Mouse (Mus musculus): Measurements from ENCODE around the gene Tpo. TPM values are rescaled to one million over a fixed set of nuclear protein-coding genes. Genes with fewer than 3 reads are reported as not detected.
A peak's percentile ranks its signal among the peaks of the same experiment; 100 is the strongest.

The Tpo gene
- polyA plus RNA-seq, 1 experiment from 2014 or later: 0.15 TPM

GRCm38 (mm10) chr12:30035841-30036568 is 96.4 kb downstream of the Tpo start:
- DNase-seq (ENCODE audit: low spot score) (no peak), ATAC-seq (no peak)
- H3K27ac ChIP-seq (ENCODE audit: low read depth, low read length): peak overlapping the region; percentile 50
- H3K4me2 ChIP-seq (ENCODE audit: low read length): no peak overlapping the region
- peaks cover 5% of the 10 kb centered on the region; the same call in 1 of the 2 replicates for H3K4me1 ChIP-seq (ENCODE audit: control insufficient read depth, insufficient read depth, low read length)
- no peaks in the 10 kb centered on the region for H3K36me3 ChIP-seq (ENCODE audit: control insufficient read depth, insufficient read depth, low read length)
- H3K4me3 ChIP-seq (ENCODE audit: low read depth, low read length): no peak overlapping the region
- no peaks in the 10 kb centered on the region for H3K9me3 ChIP-seq (replicated peaks; ENCODE audit: control insufficient read depth, low read length)
- no peak overlapping the region for H3K9ac ChIP-seq (ENCODE audit: low read length)
- no peaks in the 10 kb centered on the region for H3K27me3 ChIP-seq (replicated peaks; ENCODE audit: control insufficient read depth, insufficient read depth, low read length)

- Histone ChIP-seq H3K9me3 (replicated peaks; ENCODE audit: control insufficient read depth, low read length) (no peaks in the 10 kb centered on the region), H3K4me1 (ENCODE audit: control insufficient read depth, insufficient read depth, low read length) (peaks cover 5% of the 10 kb centered on the region; the same call in 1 of the 2 replicates), H3K27ac (ENCODE audit: low read depth, low read length) (no peak overlapping the region), H3K4me3 (ENCODE audit: low read depth, low read length) (no peak overlapping the region), H3K9ac (ENCODE audit: low read length) (no peak overlapping the region), H3K4me2 (ENCODE audit: low read length) (no peak overlapping the region), H3K27me3 (replicated peaks; ENCODE audit: control insufficient read depth, insufficient read depth, low read length) (no peaks in the 10 kb centered on the region), H3K36me3 (ENCODE audit: control insufficient read depth, insufficient read depth, low read length) (no peaks in the 10 kb centered on the region)
- DNase-seq (ENCODE audit: low spot score) (no peak), ATAC-seq (no peak)
- 41% methylated on average over 1 of the region's 1 CpGs for WGBS
Measured at GRCm38 (mm10) chr12:30035406-30035805, 97.0 kb downstream of the Tpo start.

- Histone ChIP-seq H3K9me3 (replicated peaks; ENCODE audit: control insufficient read depth, low read length) (no peaks in the 10 kb centered on the region), H3K4me3 (ENCODE audit: low read depth, low read length) (no peak overlapping the region), H3K27ac (ENCODE audit: low read depth, low read length) (no peak overlapping the region), H3K27me3 (replicated peaks; ENCODE audit: control insufficient read depth, insufficient read depth, low read length) (no peaks in the 10 kb centered on the region), H3K4me2 (ENCODE audit: low read length) (no peak overlapping the region), H3K9ac (ENCODE audit: low read length) (no peak overlapping the region), H3K36me3 (ENCODE audit: control insufficient read depth, insufficient read depth, low read length) (no peaks in the 10 kb centered on the region), H3K4me1 (ENCODE audit: control insufficient read depth, insufficient read depth, low read length) (peaks cover 5% of the 10 kb centered on the region; the same call in 1 of the 2 replicates)
- ATAC-seq (no peak), DNase-seq (ENCODE audit: low spot score) (no peak)
- 89% methylated on average over 5 of the region's 5 CpGs for WGBS
Measured at GRCm38 (mm10) chr12:30034681-30035080, 97.7 kb downstream of the Tpo start.

- no peak overlapping the region for H3K4me2 ChIP-seq (ENCODE audit: low read length)
- ATAC-seq: no peak
- no peak overlapping the region for H3K27ac ChIP-seq (ENCODE audit: low read depth, low read length)
- WGBS: 91% methylated on average over 5 of the region's 5 CpGs
- no peaks in the 10 kb centered on the region for H3K9me3 ChIP-seq (replicated peaks; ENCODE audit: control insufficient read depth, low read length)
- H3K27me3 ChIP-seq (replicated peaks; ENCODE audit: control insufficient read depth, insufficient read depth, low read length): no peaks in the 10 kb centered on the region
- DNase-seq (ENCODE audit: low spot score): no peak
- H3K36me3 ChIP-seq (ENCODE audit: control insufficient read depth, insufficient read depth, low read length): no peaks in the 10 kb centered on the region
- H3K4me1 ChIP-seq (ENCODE audit: control insufficient read depth, insufficient read depth, low read length): no peaks in the 10 kb centered on the region
- H3K4me3 ChIP-seq (ENCODE audit: low read depth, low read length): no peak overlapping the region
- no peak overlapping the region for H3K9ac ChIP-seq (ENCODE audit: low read length)
Measured at GRCm38 (mm10) chr12:30030571-30030970, 101.9 kb downstream of the Tpo start.

- Histone ChIP-seq H3K36me3 (ENCODE audit: control insufficient read depth, insufficient read depth, low read length) (no peaks in the 10 kb centered on the region), H3K9me3 (replicated peaks; ENCODE audit: control insufficient read depth, low read length) (no peaks in the 10 kb centered on the region), H3K9ac (ENCODE audit: low read length) (no peak overlapping the region), H3K4me3 (ENCODE audit: low read depth, low read length) (no peak overlapping the region), H3K27me3 (replicated peaks; ENCODE audit: control insufficient read depth, insufficient read depth, low read length) (no peaks in the 10 kb centered on the region), H3K4me1 (ENCODE audit: control insufficient read depth, insufficient read depth, low read length) (no peaks in the 10 kb centered on the region), H3K4me2 (ENCODE audit: low read length) (no peak overlapping the region), H3K27ac (ENCODE audit: low read depth, low read length) (no peak overlapping the region)
- ATAC-seq (no peak), DNase-seq (ENCODE audit: low spot score) (no peak)
- WGBS: 90% methylated on average over 1 of the region's 1 CpGs
Measured at GRCm38 (mm10) chr12:30029111-30029510, 103.3 kb downstream of the Tpo start.

GRCm38 (mm10) chr12:30027721-30028340 is 104.6 kb downstream of the Tpo start:
- Histone ChIP-seq H3K4me1 (ENCODE audit: control insufficient read depth, insufficient read depth, low read length) (no peaks in the 10 kb centered on the region), H3K4me3 (ENCODE audit: low read depth, low read length) (no peak overlapping the region), H3K27me3 (replicated peaks; ENCODE audit: control insufficient read depth, insufficient read depth, low read length) (no peaks in the 10 kb centered on the region), H3K36me3 (ENCODE audit: control insufficient read depth, insufficient read depth, low read length) (0 out of 2 replicates have a peak, but pooled peaks cover under 1% of the 10 kb centered on the region), H3K4me2 (ENCODE audit: low read length) (no peak overlapping the region), H3K27ac (ENCODE audit: low read depth, low read length) (no peak overlapping the region), H3K9me3 (replicated peaks; ENCODE audit: control insufficient read depth, low read length) (no peaks in the 10 kb centered on the region), H3K9ac (ENCODE audit: low read length) (no peak overlapping the region)
- 93% methylated on average over 3 of the region's 3 CpGs for WGBS
- no peak for ATAC-seq
- DNase-seq (ENCODE audit: low spot score): no peak

- H3K9ac ChIP-seq (ENCODE audit: low read length): no peak overlapping the region
- no peak overlapping the region for H3K4me3 ChIP-seq (ENCODE audit: low read depth, low read length)
- no peaks in the 10 kb centered on the region for H3K4me1 ChIP-seq (ENCODE audit: control insufficient read depth, insufficient read depth, low read length)
- no peak overlapping the region for H3K27ac ChIP-seq (ENCODE audit: low read depth, low read length)
- H3K4me2 ChIP-seq (ENCODE audit: low read length): no peak overlapping the region
- ATAC-seq (no peak), DNase-seq (ENCODE audit: low spot score) (no peak)
- peaks cover 16% of the 10 kb centered on the region; the same call in 1 of the 2 replicates for H3K36me3 ChIP-seq (ENCODE audit: control insufficient read depth, insufficient read depth, low read length)
- H3K9me3 ChIP-seq (replicated peaks; ENCODE audit: control insufficient read depth, low read length): no peaks in the 10 kb centered on the region
- no peaks in the 10 kb centered on the region for H3K27me3 ChIP-seq (replicated peaks; ENCODE audit: control insufficient read depth, insufficient read depth, low read length)
- 67% methylated on average over 2 of the region's 2 CpGs for WGBS
Measured at GRCm38 (mm10) chr12:30024264-30024825, 108.1 kb downstream of the Tpo start.

- WGBS: 34% methylated on average over 3 of the region's 3 CpGs
- Histone ChIP-seq H3K27me3 (replicated peaks; ENCODE audit: control insufficient read depth, insufficient read depth, low read length) (no peaks in the 10 kb centered on the region), H3K4me3 (ENCODE audit: low read depth, low read length) (no peak overlapping the region), H3K27ac (ENCODE audit: low read depth, low read length) (no peak overlapping the region), H3K9me3 (replicated peaks; ENCODE audit: control insufficient read depth, low read length) (no peaks in the 10 kb centered on the region), H3K4me2 (ENCODE audit: low read length) (no peak overlapping the region), H3K9ac (ENCODE audit: low read length) (no peak overlapping the region), H3K4me1 (ENCODE audit: control insufficient read depth, insufficient read depth, low read length) (no peaks in the 10 kb centered on the region), H3K36me3 (ENCODE audit: control insufficient read depth, insufficient read depth, low read length) (peaks cover 16% of the 10 kb centered on the region; the same call in 1 of the 2 replicates)
- DNase-seq (ENCODE audit: low spot score): peak; percentile 21
- no peak for ATAC-seq
Measured at GRCm38 (mm10) chr12:30023491-30023890, 108.9 kb downstream of the Tpo start.

- Histone ChIP-seq H3K27me3 (replicated peaks; ENCODE audit: control insufficient read depth, insufficient read depth, low read length) (no peaks in the 10 kb centered on the region), H3K4me2 (ENCODE audit: low read length) (no peak overlapping the region), H3K4me1 (ENCODE audit: control insufficient read depth, insufficient read depth, low read length) (no peaks in the 10 kb centered on the region), H3K9ac (ENCODE audit: low read length) (no peak overlapping the region), H3K4me3 (ENCODE audit: low read depth, low read length) (no peak overlapping the region), H3K36me3 (ENCODE audit: control insufficient read depth, insufficient read depth, low read length) (peaks cover 38% of the 10 kb centered on the region), H3K27ac (ENCODE audit: low read depth, low read length) (no peak overlapping the region), H3K9me3 (replicated peaks; ENCODE audit: control insufficient read depth, low read length) (no peaks in the 10 kb centered on the region)
- DNase-seq (ENCODE audit: low spot score) (no peak), ATAC-seq (no peak)
Measured at GRCm38 (mm10) chr12:30020447-30020846, 112.0 kb downstream of the Tpo start.
